Mouse (Mus musculus) heart, adult 2 months (tissue): ENCODE data around the gene Trrap.

Source experiments
- CTCF ChIP-seq: fragments of 200-600 bp; IDR thresholded peaks from 2 replicates; pipeline ENCODE4 v1.8.1; 2022; ENCODE audit warnings: antibody characterized with exemption, mild to moderate bottlenecking, moderate library complexity
- POLR2A ChIP-seq: fragments of 200-500 bp; IDR thresholded peaks from 2 replicates; pipeline ENCODE4 v1.6.1; 2011; ENCODE audit warnings: mild to moderate bottlenecking, low read depth, low read length, control low read depth; ENCODE audit not compliant: insufficient read depth

DNA sequence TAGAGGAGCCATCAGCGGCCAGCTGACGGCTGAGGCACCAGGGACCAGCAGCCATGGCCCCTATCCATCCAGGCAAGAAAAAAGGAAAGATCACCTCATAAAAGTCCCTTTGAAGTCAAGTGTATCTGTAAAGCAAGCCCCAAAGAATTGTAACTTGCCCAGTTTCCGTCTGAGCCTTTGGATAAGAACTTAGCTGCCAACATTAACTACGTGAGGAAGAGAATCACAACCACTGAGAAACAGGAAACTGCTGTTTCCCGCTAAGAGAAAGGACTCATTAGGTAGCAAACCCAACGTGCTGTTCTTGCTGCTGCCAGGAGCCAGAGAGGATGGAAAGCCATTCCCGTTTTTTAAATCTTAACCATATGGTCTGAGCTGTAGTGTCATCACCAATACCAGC lies 103.2 kb downstream of the Trrap start:
- TF ChIP-seq CTCF = no peak
- no peak for TF ChIP-seq POLR2A
